Mouse (Mus musculus) CH12F3 (cell line): ENCODE measurements around the gene Msmp.
"Not testable (repeated sequence)": the region's sequence is repeated elsewhere in the genome, so short reads cannot be mapped to it uniquely, and the experiment has no call there.

Experiments
- in situ Hi-C: fragments of 300-500 bp; cut with MboI; formaldehyde crosslinking; loops from 2 replicates; pipeline ENCODE4 v1.14.3; 2020; ENCODE audit warnings: low sequenced_read_pairs

Msmp gene

GRCm38 (mm10) chr4:43562769-43563600 is 21.3 kb downstream of the Msmp start:
- in situ Hi-C loops: no loop called here

- in situ Hi-C loops: no loop called here
These were observed 22.1 kb downstream of the Msmp start, which contains the start of the genes Creb3 and Tln1 for GRCm38 (mm10) chr4:43561997-43562768. Gene Creb3, plus strand, starts transcription at chr4:43562332. Gene Tln1, minus strand, starts transcription at chr4:43562691.

- in situ Hi-C loops: no loop called here
These were observed 22.8 kb downstream of the Msmp start for GRCm38 (mm10) chr4:43561436-43561996.

- in situ Hi-C loops: no loop called here
These were observed 23.3 kb downstream of the Msmp start for GRCm38 (mm10) chr4:43560976-43561375.

GRCm38 (mm10) chr4:43560243-43560611 is 24.1 kb downstream of the Msmp start:
- in situ Hi-C loops: no loop called here

- in situ Hi-C loops: no loop called here
These were observed 24.6 kb downstream of the Msmp start for GRCm38 (mm10) chr4:43559519-43560242.

GRCm38 (mm10) chr4:43558631-43559356 is 25.5 kb downstream of the Msmp start:
- in situ Hi-C loops: no loop called here

GRCm38 (mm10) chr4:43558028-43558630 is 26.2 kb downstream of the Msmp start:
- in situ Hi-C loops: no loop called here

GRCm38 (mm10) chr4:43555926-43556325 is 28.4 kb downstream of the Msmp start:
- in situ Hi-C loops: no loop called here

GRCm38 (mm10) chr4:43553891-43554290 is 30.4 kb downstream of the Msmp start:
- in situ Hi-C loops: no loop called here

- in situ Hi-C loops: no loop called here
These were observed 31.9 kb downstream of the Msmp start for GRCm38 (mm10) chr4:43552437-43552836.

GRCm38 (mm10) chr4:43551854-43552253 is 32.4 kb downstream of the Msmp start:
- in situ Hi-C loops: not testable (repeated sequence)

- in situ Hi-C loops: no loop called here
These were observed 35.2 kb downstream of the Msmp start for GRCm38 (mm10) chr4:43549055-43549454.

GRCm38 (mm10) chr4:43547160-43547559 is 37.1 kb downstream of the Msmp start:
- in situ Hi-C loops: no loop called here

- in situ Hi-C loops: no loop called here
These were observed 37.8 kb downstream of the Msmp start for GRCm38 (mm10) chr4:43546375-43547047.

GRCm38 (mm10) chr4:43542044-43542443 is 42.2 kb downstream of the Msmp start:
- in situ Hi-C loops: no loop called here

- in situ Hi-C loops: no loop called here
These were observed 48.3 kb downstream of the Msmp start for GRCm38 (mm10) chr4:43536031-43536430.

GRCm38 (mm10) chr4:43535628-43536027 is 48.7 kb downstream of the Msmp start:
- in situ Hi-C loops: no loop called here

GRCm38 (mm10) chr4:43533270-43533669 is 51.0 kb downstream of the Msmp start:
- in situ Hi-C loops: no loop called here
